Mouse (Mus musculus) monocyte, adult 5-6 weeks (primary cell): ENCODE results near the gene Thsd7b. TPM values are rescaled to one million over a fixed set of nuclear protein-coding genes. Genes with fewer than 3 reads are reported as not detected.

Experiments
- ATAC-seq: fragments of 153-309, 156-312 bp; replicated peaks from 2 replicates; pipeline ENCODE4 v1.8.0; 2017; ENCODE audit warnings: mild to moderate bottlenecking; ENCODE audit not compliant: low TSS enrichment, insufficient number of reproducible peaks, severe bottlenecking, poor library complexity, low FRiP score
- total RNA-seq: library from RNA; stranded (forward); fragments of 200-1000, 200-491, 200-594 nt; gene quantifications from 3 replicates; pipeline ENCODE4 v1.2.3, GENCODE M21; 2017

Thsd7b gene
- total RNA-seq: 0.75 TPM in 1 of 3 replicates, not detected in the others

GRCm38 (mm10) chr1:129272982-129273937 lies at the start of gene Thsd7b:
Gene Thsd7b, plus strand, starts transcription at chr1:129273302.
- ATAC-seq: no peak

GRCm38 (mm10) chr1:129244292-129244691 lies 28.8 kb upstream of the Thsd7b start:
- ATAC-seq: no peak

GRCm38 (mm10) chr1:129250704-129251443 lies 22.2 kb upstream of the Thsd7b start:
- no peak for ATAC-seq

- ATAC-seq: no peak
Observed at GRCm38 (mm10) chr1:129266684-129267083, 6.4 kb upstream of the Thsd7b start.

GRCm38 (mm10) chr1:129304173-129304572 lies 31.1 kb downstream of the Thsd7b start:
- no peak for ATAC-seq

- ATAC-seq: no peak
Observed at GRCm38 (mm10) chr1:129324388-129324787, 51.3 kb downstream of the Thsd7b start.

- no peak for ATAC-seq
Observed at GRCm38 (mm10) chr1:129324798-129325197, 51.7 kb downstream of the Thsd7b start.

GRCm38 (mm10) chr1:129356631-129357030 lies 83.5 kb downstream of the Thsd7b start:
- no peak for ATAC-seq

GRCm38 (mm10) chr1:129357378-129357777 lies 84.3 kb downstream of the Thsd7b start:
- ATAC-seq: no peak

GRCm38 (mm10) chr1:129363368-129363767 lies 90.3 kb downstream of the Thsd7b start:
- ATAC-seq: no peak

GRCm38 (mm10) chr1:129364828-129365227 lies 91.7 kb downstream of the Thsd7b start:
- no peak for ATAC-seq

- ATAC-seq: no peak
Observed at GRCm38 (mm10) chr1:129365590-129365989, 92.5 kb downstream of the Thsd7b start.

GRCm38 (mm10) chr1:129386479-129386878 lies 113.4 kb downstream of the Thsd7b start:
- no peak for ATAC-seq

- no peak for ATAC-seq
Observed at GRCm38 (mm10) chr1:129411584-129411983, 138.5 kb downstream of the Thsd7b start.

- no peak for ATAC-seq
Observed at GRCm38 (mm10) chr1:129421581-129421980, 148.5 kb downstream of the Thsd7b start.

GRCm38 (mm10) chr1:129464414-129464813 lies 191.3 kb downstream of the Thsd7b start:
- no peak for ATAC-seq

- ATAC-seq: no peak
Observed at GRCm38 (mm10) chr1:129473504-129473903, 200.4 kb downstream of the Thsd7b start.

- ATAC-seq: no peak
Observed at GRCm38 (mm10) chr1:129484266-129485031, 211.3 kb downstream of the Thsd7b start.

GRCm38 (mm10) chr1:129491136-129491535 lies 218.0 kb downstream of the Thsd7b start:
- no peak for ATAC-seq
